ENCODE assay signal across 8 mouse cellular contexts in genomic region chr3:84352353-84353034, GRCm38 (mm10). TPM values are rescaled to one million over a fixed set of nuclear protein-coding genes. Genes with fewer than 3 reads are reported as not detected.
DNase-seq lines count a peak whose midpoint lies in the region; ATAC-seq and TF ChIP-seq lines count a peak whose summit lies in the region.

No protein-coding gene starts in this region.

- no peaks in the 10 kb centered on the region for H3K4me1 ChIP-seq in embryonic facial prominence, embryonic 14.5 days (ENCODE audit: control insufficient read depth, insufficient read depth, low read length)
- no peaks in the 10 kb centered on the region for H3K4me1 ChIP-seq in hindbrain, embryonic 14.5 days (replicated peaks; ENCODE audit: control insufficient read depth, insufficient read depth, low read length)
- no peaks in the 10 kb centered on the region for H3K4me1 ChIP-seq in limb, embryonic 14.5 days (ENCODE audit: control insufficient read depth, insufficient read depth, low read length)
- no peaks in the 10 kb centered on the region for H3K4me1 ChIP-seq in thymus, adult 2 months (replicated peaks; ENCODE audit: control insufficient read depth, insufficient read depth, low read length)

- TF ChIP-seq CTCF in thymus, adult 2 months (IDR thresholded peaks at IDR 0.05; ENCODE audit: borderline replicate concordance, control insufficient read depth, extremely low read depth, insufficient read depth, low read length, poor library complexity), result peak; percentile 69; the same call in 1 of the 2 replicates

- ATAC-seq in embryonic facial prominence, embryonic 14.5 days (ENCODE audit: low read depth), result no peak
- no peak for ATAC-seq in hindbrain, embryonic 14.5 days (ENCODE audit: low FRiP score)
- ATAC-seq in limb, embryonic 14.5 days (ENCODE audit: low FRiP score, low read depth), result no peak

- WGBS in embryonic facial prominence, embryonic 14.5 days, result 37% methylated on average over 5 of the region's 5 CpGs
- 50% methylated on average over 5 of the region's 5 CpGs for WGBS in hindbrain, embryonic 14.5 days
- 43% methylated on average over 5 of the region's 5 CpGs for WGBS in limb, embryonic 14.5 days
- WGBS in thymus, adult 2 months, result 28% methylated on average over 5 of the region's 5 CpGs

- no peaks in the 10 kb centered on the region for H3K36me3 ChIP-seq in embryonic facial prominence, embryonic 14.5 days (ENCODE audit: control insufficient read depth, insufficient read depth, low read length)
- H3K36me3 ChIP-seq in hindbrain, embryonic 14.5 days (replicated peaks; ENCODE audit: control insufficient read depth, insufficient read depth), result no peaks in the 10 kb centered on the region
- H3K36me3 ChIP-seq in limb, embryonic 14.5 days (ENCODE audit: control insufficient read depth, insufficient read depth, low read length), result no peaks in the 10 kb centered on the region
- no peaks in the 10 kb centered on the region for H3K36me3 ChIP-seq in thymus, adult 2 months (ENCODE audit: control insufficient read depth, insufficient read depth, low read length)

- H3K4me3 ChIP-seq in embryonic facial prominence, embryonic 14.5 days (ENCODE audit: low read depth, low read length), result no peak overlapping the region
- no peak overlapping the region for H3K4me3 ChIP-seq in hindbrain, embryonic 14.5 days (replicated peaks; ENCODE audit: low read length)
- no peak overlapping the region for H3K4me3 ChIP-seq in limb, embryonic 14.5 days (replicated peaks; ENCODE audit: low read length)
- H3K4me3 ChIP-seq in thymus, adult 2 months (ENCODE audit: control insufficient read depth, insufficient read depth, low read length), result no peak overlapping the region

- no peak for TF ChIP-seq POLR2A in limb, embryonic 14.5 days (IDR thresholded peaks at IDR 0.05; ENCODE audit: borderline replicate concordance, extremely low read depth, insufficient read depth, insufficient read length)
- no peak for TF ChIP-seq POLR2A in thymus, adult 2 months (IDR thresholded peaks at IDR 0.05; ENCODE audit: control insufficient read depth, extremely low read depth, insufficient read depth, low read length, poor library complexity)

- H3K9ac ChIP-seq in embryonic facial prominence, embryonic 14.5 days (ENCODE audit: low read depth, low read length), result no peak overlapping the region
- no peak overlapping the region for H3K9ac ChIP-seq in hindbrain, embryonic 14.5 days
- H3K9ac ChIP-seq in limb, embryonic 14.5 days (ENCODE audit: low read depth, low read length, severe bottlenecking), result no peak overlapping the region

- no peaks in the 10 kb centered on the region for H3K27me3 ChIP-seq in embryonic facial prominence, embryonic 14.5 days (replicated peaks; ENCODE audit: control insufficient read depth, insufficient read depth, low read length)
- no peaks in the 10 kb centered on the region for H3K27me3 ChIP-seq in hindbrain, embryonic 14.5 days (ENCODE audit: control insufficient read depth, insufficient read depth, low read length)
- no peaks in the 10 kb centered on the region for H3K27me3 ChIP-seq in limb, embryonic 14.5 days (ENCODE audit: control insufficient read depth, insufficient read depth, low read length)
- no peaks in the 10 kb centered on the region for H3K27me3 ChIP-seq in thymus, adult 2 months (ENCODE audit: control insufficient read depth, insufficient read depth, low read length)

- no peak overlapping the region for H3K27ac ChIP-seq in embryonic facial prominence, embryonic 14.5 days (replicated peaks; ENCODE audit: low read depth, low read length)
- no peak overlapping the region for H3K27ac ChIP-seq in hindbrain, embryonic 14.5 days
- no peak overlapping the region for H3K27ac ChIP-seq in limb, embryonic 14.5 days (replicated peaks; ENCODE audit: low read depth, low read length)
- H3K27ac ChIP-seq in thymus, adult 2 months (ENCODE audit: control insufficient read depth, insufficient read depth, low read length), result no peak overlapping the region

- DNase-seq in left cerebral cortex, adult 18-20 months (ENCODE audit: low spot score in 2 of 2), result peak; percentile 64 to 86
- DNase-seq in left cerebral cortex, adult 11 months (ENCODE audit: low spot score), result no peak
- peak; percentile 53 to 59 for DNase-seq in adrenal gland, postnatal 4 days (ENCODE audit: low spot score in 2 of 2)
- peak; percentile 68 for DNase-seq in embryonic facial prominence, embryonic 14.5 days (ENCODE audit: low spot score)
- DNase-seq in hindbrain, embryonic 14.5 days (ENCODE audit: low spot score), result peak; percentile 84
- peak; percentile 63 for DNase-seq in limb, embryonic 14.5 days (ENCODE audit: low spot score)
- peak; percentile 49 to 61 for DNase-seq in natural killer cell, adult 2 months (ENCODE audit: low spot score in 2 of 2)
- DNase-seq in thymus, adult 2 months, result peak; percentile 77

- H3K4me2 ChIP-seq in embryonic facial prominence, embryonic 14.5 days (ENCODE audit: low read depth, low read length), result no peak overlapping the region
- H3K4me2 ChIP-seq in hindbrain, embryonic 14.5 days (replicated peaks), result no peak overlapping the region
- no peak overlapping the region for H3K4me2 ChIP-seq in limb, embryonic 14.5 days (replicated peaks; ENCODE audit: low read depth, low read length, severe bottlenecking)

- no peaks in the 10 kb centered on the region for H3K9me3 ChIP-seq in embryonic facial prominence, embryonic 14.5 days (ENCODE audit: control insufficient read depth, low read length)
- no peaks in the 10 kb centered on the region for H3K9me3 ChIP-seq in hindbrain, embryonic 14.5 days (ENCODE audit: control insufficient read depth, low read length)
- H3K9me3 ChIP-seq in limb, embryonic 14.5 days (ENCODE audit: control insufficient read depth, low read length), result no peaks in the 10 kb centered on the region

RNA-seq across cellular contexts. Expression of gene Trim2, which starts 45.8 kb away (rescaled TPM):
- 100 to 1,000 TPM; 246 to 258 TPM for total RNA-seq in left cerebral cortex, adult 18-20 months (2021)
- 10 to 100 TPM; 59.5 to 71.3 TPM for total RNA-seq in adrenal gland, postnatal 4 days (2021)
- 24.9 and 26.7 TPM in 2 replicates for polyA plus RNA-seq in embryonic facial prominence, embryonic 14.5 days (2014; fragmentation: Nextera tagmentation; extraction: Ambion mirVana)
- polyA plus RNA-seq in hindbrain, embryonic 14.5 days (2014; fragmentation: Nextera tagmentation; extraction: Ambion mirVana), result 136 and 151 TPM in 2 replicates
- polyA plus RNA-seq in limb, embryonic 14.5 days (2012; rRNA removed), result 17.4 and 20.5 TPM in 2 replicates
- polyA plus RNA-seq in limb, embryonic 14.5 days (2014; fragmentation: Nextera tagmentation; extraction: Ambion mirVana), result 28.1 and 30.6 TPM in 2 replicates
- 2.9 and 4.2 TPM in 2 replicates for polyA plus RNA-seq in thymus, adult 2 months (2012; rRNA removed)
